Mouse (Mus musculus) liver, embryonic 14.5 days (tissue): ENCODE measurements around the gene Nhlrc1.

Experiments used
- CTCF ChIP-seq: IDR thresholded peaks from 2 replicates; pipeline ENCODE4 v1.5.1; 2016; ENCODE audit warnings: antibody characterized with exemption, low read depth, control low read depth
- EP300 ChIP-seq: IDR thresholded peaks from 2 replicates; pipeline ENCODE4 v1.6.1; 2016; ENCODE audit warnings: antibody characterized with exemption, low read depth

GRCm38 (mm10) chr13:46993274-46993551 lies 21.4 kb downstream of the Nhlrc1 start:
- TF ChIP-seq CTCF (no peak), EP300 (no peak)
